Mouse (Mus musculus) liver, embryonic 15.5 days (tissue): ENCODE data around the gene Bach2. TPM values are rescaled to one million over a fixed set of nuclear protein-coding genes. Genes with fewer than 3 reads are reported as not detected.

ENCODE experiments used
- ATAC-seq: fragments of 200-750 bp; cut with Nextera tagmentation; 2 replicates; pipeline ENCODE4 v1.8.0; 2017; ENCODE audit warnings: moderate number of reproducible peaks, mild to moderate bottlenecking, moderate library complexity; ENCODE audit not compliant: insufficient read depth
- H3K27ac ChIP-seq: fragments of 300-500 bp; sonication (generic); replicated peaks from 2 replicates; pipeline ENCODE4 v1.5.1; 2015; ENCODE audit warnings: mild to moderate bottlenecking, inconsistent platforms
- H3K27me3 ChIP-seq: fragments of 300-500 bp; sonication (generic); 2 replicates; pipeline ENCODE4 v1.6.1; 2015; ENCODE audit warnings: mild to moderate bottlenecking, inconsistent platforms
- H3K36me3 ChIP-seq: fragments of 300-500 bp; sonication (generic); replicated peaks from 2 replicates; pipeline ENCODE4 v1.6.1; 2015; ENCODE audit warnings: moderate library complexity, mild to moderate bottlenecking, inconsistent platforms
- H3K4me1 ChIP-seq: fragments of 300-500 bp; sonication (generic); replicated peaks from 2 replicates; pipeline ENCODE4 v1.6.1; 2015; ENCODE audit warnings: inconsistent platforms
- H3K4me2 ChIP-seq: fragments of 300-500 bp; sonication (generic); 2 replicates; pipeline ENCODE4 v1.6.1; 2015; ENCODE audit warnings: moderate library complexity, mild to moderate bottlenecking, inconsistent platforms
- H3K4me3 ChIP-seq: fragments of 300-500 bp; sonication (generic); replicated peaks from 2 replicates; pipeline ENCODE4 v1.5.1; 2015; ENCODE audit warnings: mild to moderate bottlenecking, inconsistent platforms
- H3K9ac ChIP-seq: fragments of 300-500 bp; sonication (generic); 2 replicates; pipeline ENCODE4 v1.6.1; 2015; ENCODE audit warnings: moderate library complexity, mild to moderate bottlenecking, inconsistent platforms
- H3K9me3 ChIP-seq: fragments of 300-500 bp; sonication (generic); replicated peaks from 2 replicates; pipeline ENCODE4 v1.6.1; 2016; ENCODE audit warnings: inconsistent platforms
- WGBS: fragments of 180-500 bp; shearing (Covaris S2); methylation state at CpG from one replicate; pipeline ENCODE4 v1.1.7; 2015; ENCODE audit warnings: mixed read lengths; ENCODE audit not compliant: insufficient replicate concordance; 5-methylcytosine and 5-hydroxymethylcytosine counted together
- polyA plus RNA-seq: library from polyadenylated mRNA; unstranded; fragments of >200 nt; fragmentation: Nextera tagmentation; extraction: Ambion mirVana; gene quantifications from 2 replicates; pipeline ENCODE4 v1.2.1, GENCODE M21; 2015

Gene Bach2
- polyA plus RNA-seq, 1 experiment from 2014 or later: 1.6 TPM

DNA sequence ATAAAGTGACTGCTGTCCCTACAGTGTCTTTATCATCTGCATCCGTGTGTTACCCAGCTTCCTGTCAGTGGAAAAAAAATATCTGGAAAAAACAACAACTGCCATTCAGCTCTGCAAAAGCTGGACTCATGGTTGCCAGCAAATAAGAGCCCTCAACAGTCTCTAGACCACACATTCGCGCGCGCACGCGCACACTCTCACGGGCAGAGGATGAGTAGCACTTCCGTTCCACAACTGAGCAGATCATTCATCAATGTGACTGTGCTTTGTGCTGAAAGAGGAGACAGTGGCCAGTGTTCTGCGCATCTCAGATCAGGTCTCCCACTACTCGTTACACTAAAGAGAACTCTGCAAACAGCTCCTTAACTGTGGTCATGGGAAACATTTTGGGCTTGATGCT is 265.6 kb downstream of the Bach2 start:
- ATAC-seq: no peak
- H3K9ac ChIP-seq: no peak overlapping the region
- no peaks in the 10 kb centered on the region for H3K36me3 ChIP-seq

DNA sequence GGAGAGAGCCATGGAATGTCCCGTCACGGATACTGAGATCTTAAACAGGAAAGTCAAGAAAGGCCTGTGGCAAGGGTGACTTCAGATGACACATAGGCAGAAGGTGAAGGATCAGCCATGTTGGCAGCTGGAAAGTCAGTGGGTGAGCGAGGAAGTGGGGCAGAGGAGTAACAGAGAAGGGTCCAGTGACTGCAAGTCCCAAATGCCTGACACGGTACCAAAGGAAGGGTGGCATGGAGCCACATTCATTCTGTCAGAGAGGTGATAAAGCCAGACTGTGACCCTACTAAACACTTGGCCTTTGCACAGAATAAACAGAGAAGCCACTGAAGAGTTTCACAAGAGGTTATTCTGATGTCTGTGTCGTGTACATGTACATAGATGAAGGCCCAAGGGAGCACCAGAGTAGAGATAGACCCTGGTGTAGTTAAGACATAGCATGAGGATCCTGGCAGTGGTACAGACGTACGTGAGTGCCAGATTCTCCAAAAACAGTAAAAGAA is 267.8 kb downstream of the Bach2 start:
- H3K4me3 ChIP-seq: no peak overlapping the region
- 69% methylated on average over 7 of the region's 7 CpGs for WGBS
- no peak overlapping the region for H3K27ac ChIP-seq
- H3K27me3 ChIP-seq: no peaks in the 10 kb centered on the region
- no peak overlapping the region for H3K4me2 ChIP-seq
- H3K9ac ChIP-seq: no peak overlapping the region
- H3K9me3 ChIP-seq: no peaks in the 10 kb centered on the region
- ATAC-seq: no peak
- H3K4me1 ChIP-seq: no peaks in the 10 kb centered on the region
- no peaks in the 10 kb centered on the region for H3K36me3 ChIP-seq

More for the DNA sequence above, 265.6 kb downstream of the Bach2 start:
- H3K4me1 ChIP-seq: no peaks in the 10 kb centered on the region
- no peak overlapping the region for H3K4me2 ChIP-seq
- H3K27me3 ChIP-seq: no peaks in the 10 kb centered on the region
- no peak overlapping the region for H3K27ac ChIP-seq
- H3K4me3 ChIP-seq: no peak overlapping the region
- no peaks in the 10 kb centered on the region for H3K9me3 ChIP-seq
- WGBS: 42% methylated on average over 11 of the region's 11 CpGs

DNA sequence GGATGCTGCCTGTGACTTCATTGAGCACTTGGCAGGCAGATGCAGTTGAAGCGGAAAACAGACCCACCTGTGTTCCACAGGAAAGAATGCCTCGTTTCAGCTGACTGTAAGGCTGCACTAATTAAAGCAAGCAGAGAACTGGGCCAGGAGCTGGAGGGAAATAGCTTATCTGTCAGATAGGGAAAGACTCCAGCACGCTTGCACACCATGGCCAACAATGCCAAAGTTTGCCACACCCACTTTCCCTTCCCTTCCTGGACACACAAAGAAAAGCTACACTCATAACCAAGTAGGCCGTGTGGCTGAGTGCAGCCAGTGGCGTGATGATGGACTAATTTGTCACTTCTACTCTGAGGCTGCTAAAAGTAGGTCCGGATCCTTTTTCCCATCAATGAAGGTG is 268.4 kb downstream of the Bach2 start:
- no peak overlapping the region for H3K4me3 ChIP-seq
- ATAC-seq: no peak
- H3K4me2 ChIP-seq: no peak overlapping the region
- WGBS: 59% methylated on average over 6 of the region's 6 CpGs
- no peak overlapping the region for H3K27ac ChIP-seq
- no peaks in the 10 kb centered on the region for H3K4me1 ChIP-seq
- no peaks in the 10 kb centered on the region for H3K9me3 ChIP-seq
- H3K36me3 ChIP-seq: no peaks in the 10 kb centered on the region
- H3K27me3 ChIP-seq: no peaks in the 10 kb centered on the region
- H3K9ac ChIP-seq: no peak overlapping the region

DNA sequence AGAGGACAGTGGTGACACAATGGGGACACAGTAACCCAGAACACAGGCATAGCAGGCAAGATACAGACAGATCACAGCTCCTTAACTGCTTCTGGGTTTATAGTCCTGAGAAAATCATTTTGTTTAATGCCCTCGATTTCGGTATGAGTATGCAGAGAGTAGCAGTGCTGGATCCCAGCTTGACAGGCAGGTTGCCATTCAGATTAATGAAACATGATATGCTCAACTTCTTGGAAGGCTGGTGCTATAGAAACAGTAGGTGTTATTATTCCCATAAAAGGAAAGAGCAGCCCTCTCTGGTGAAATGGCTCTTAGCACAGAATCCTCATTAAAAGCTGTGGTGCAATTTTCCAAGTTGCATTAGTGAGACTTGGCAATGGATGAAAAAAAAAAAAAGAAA is 270.0 kb downstream of the Bach2 start:
- H3K27ac ChIP-seq: no peak overlapping the region
- no peak overlapping the region for H3K4me2 ChIP-seq
- no peak overlapping the region for H3K4me3 ChIP-seq
- WGBS: 58% methylated on average over 2 of the region's 2 CpGs
- no peaks in the 10 kb centered on the region for H3K27me3 ChIP-seq
- no peaks in the 10 kb centered on the region for H3K4me1 ChIP-seq
- H3K36me3 ChIP-seq: no peaks in the 10 kb centered on the region
- no peaks in the 10 kb centered on the region for H3K9me3 ChIP-seq
- H3K9ac ChIP-seq: no peak overlapping the region
- ATAC-seq: no peak

DNA sequence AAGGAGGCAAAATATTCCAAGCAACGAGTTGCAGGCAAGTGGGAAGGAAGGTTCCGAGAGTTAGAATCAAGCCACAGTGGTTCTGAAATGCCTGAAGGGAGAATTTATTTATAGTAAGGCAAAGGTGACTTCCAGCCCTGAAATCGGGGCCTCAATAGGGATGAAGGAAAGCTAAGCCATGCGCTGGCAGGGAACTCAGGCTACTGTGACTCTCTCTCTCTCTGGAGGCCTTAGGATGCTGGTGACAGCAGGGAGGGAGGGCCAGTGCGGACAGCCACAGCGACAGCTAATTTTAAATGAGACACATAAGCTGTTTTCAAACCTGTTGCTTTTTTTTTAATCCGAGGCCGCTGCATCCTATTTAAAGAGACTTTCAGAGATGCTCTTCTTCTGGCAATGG is 270.4 kb downstream of the Bach2 start:
- ATAC-seq: no peak
- Histone ChIP-seq H3K4me3 (no peak overlapping the region), H3K36me3 (no peaks in the 10 kb centered on the region), H3K9ac (no peak overlapping the region), H3K27me3 (no peaks in the 10 kb centered on the region), H3K27ac (no peak overlapping the region), H3K9me3 (no peaks in the 10 kb centered on the region), H3K4me2 (no peak overlapping the region), H3K4me1 (no peaks in the 10 kb centered on the region)
- WGBS: 64% methylated on average over 8 of the region's 8 CpGs

DNA sequence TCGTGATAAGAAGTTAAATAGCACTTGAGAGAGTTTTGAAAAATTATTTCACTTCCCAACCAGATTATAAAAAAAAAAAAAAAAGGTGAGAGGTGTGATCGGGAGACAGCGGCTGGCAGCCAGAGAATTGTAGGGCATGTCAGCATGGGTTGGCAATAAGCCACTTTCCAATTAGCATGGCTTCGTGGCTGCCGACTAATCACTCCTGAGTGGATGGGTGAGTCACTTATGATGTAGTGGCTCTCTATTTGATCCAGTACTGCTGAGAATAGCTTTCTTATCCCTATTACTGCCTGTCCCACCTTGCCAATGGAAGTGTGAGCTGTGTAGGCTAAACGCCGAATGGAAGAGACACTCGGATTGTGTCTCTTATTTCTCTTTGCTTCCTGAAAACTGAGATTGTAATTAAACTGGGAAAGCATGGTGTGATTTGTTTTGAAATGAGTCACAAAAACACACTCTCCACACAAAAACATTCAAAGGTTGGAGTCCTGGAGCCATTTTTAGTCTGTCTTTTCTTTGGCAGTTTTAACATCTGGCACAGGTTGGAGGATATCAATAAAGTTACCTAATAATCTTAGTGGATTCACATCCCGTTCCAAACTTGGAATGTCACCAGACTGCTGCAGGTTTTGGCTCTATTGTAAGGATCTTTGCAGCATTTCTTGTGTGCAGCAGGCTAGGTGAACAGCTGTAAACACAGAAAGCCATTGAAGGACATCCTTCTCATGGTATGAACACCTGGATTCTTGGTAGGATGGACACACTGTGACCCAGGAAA is 271.4 kb downstream of the Bach2 start:
- H3K4me3 ChIP-seq: no peak overlapping the region
- no peaks in the 10 kb centered on the region for H3K36me3 ChIP-seq
- no peak overlapping the region for H3K9ac ChIP-seq
- no peaks in the 10 kb centered on the region for H3K9me3 ChIP-seq
- no peaks in the 10 kb centered on the region for H3K4me1 ChIP-seq
- no peaks in the 10 kb centered on the region for H3K27me3 ChIP-seq
- H3K4me2 ChIP-seq: no peak overlapping the region
- ATAC-seq: no peak
- 64% methylated on average over 9 of the region's 9 CpGs for WGBS
- no peak overlapping the region for H3K27ac ChIP-seq

DNA sequence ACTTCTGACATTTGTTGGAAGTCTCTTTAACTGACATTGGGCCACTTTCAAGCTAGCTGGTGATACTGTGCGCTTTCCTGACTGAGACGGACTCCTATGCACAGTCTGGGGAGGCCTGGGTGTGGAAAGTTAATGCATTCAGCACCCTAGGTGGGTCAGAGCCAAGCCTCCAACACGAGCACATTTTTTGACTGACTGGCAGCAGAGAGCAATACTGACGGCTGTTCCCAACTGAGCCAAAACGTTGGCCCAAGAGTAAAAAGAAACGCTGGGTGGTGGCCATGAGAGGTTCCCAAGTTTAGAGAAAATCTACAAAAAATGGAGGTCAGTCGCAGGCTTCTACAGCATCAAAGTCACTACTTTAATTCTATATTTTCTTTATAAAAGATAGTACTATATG is 272.3 kb downstream of the Bach2 start:
- H3K27me3 ChIP-seq: no peaks in the 10 kb centered on the region
- no peak overlapping the region for H3K9ac ChIP-seq
- H3K36me3 ChIP-seq: no peaks in the 10 kb centered on the region
- ATAC-seq: no peak
- no peaks in the 10 kb centered on the region for H3K9me3 ChIP-seq
- H3K4me3 ChIP-seq: no peak overlapping the region
- no peaks in the 10 kb centered on the region for H3K4me1 ChIP-seq
- 59% methylated on average over 7 of the region's 7 CpGs for WGBS
- H3K4me2 ChIP-seq: no peak overlapping the region
- no peak overlapping the region for H3K27ac ChIP-seq

DNA sequence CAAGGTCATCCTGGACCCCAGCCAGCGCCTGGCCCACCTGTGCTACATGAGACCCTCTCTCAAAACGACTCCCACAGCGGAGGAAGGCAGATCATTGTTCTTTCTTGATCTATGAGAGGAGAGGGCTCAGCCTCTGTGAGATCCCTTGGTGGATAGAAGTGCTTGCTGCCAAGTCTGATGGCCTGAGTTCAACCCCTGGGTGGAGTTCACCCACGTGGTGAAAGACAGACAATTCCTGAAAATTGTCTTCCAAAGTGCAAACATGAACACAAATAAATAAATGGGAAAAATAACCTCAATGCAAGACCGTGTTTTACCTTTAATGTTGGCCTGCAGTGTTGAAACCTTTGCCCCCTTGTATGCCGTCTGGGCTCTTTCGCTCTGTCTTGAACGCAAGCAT is 277.5 kb downstream of the Bach2 start:
- Histone ChIP-seq H3K27ac (no peak overlapping the region), H3K9me3 (no peaks in the 10 kb centered on the region), H3K36me3 (no peaks in the 10 kb centered on the region), H3K4me2 (no peak overlapping the region), H3K9ac (no peak overlapping the region), H3K27me3 (no peaks in the 10 kb centered on the region), H3K4me1 (no peaks in the 10 kb centered on the region), H3K4me3 (no peak overlapping the region)
- no peak for ATAC-seq
- 68% methylated on average over 8 of the region's 8 CpGs for WGBS

DNA sequence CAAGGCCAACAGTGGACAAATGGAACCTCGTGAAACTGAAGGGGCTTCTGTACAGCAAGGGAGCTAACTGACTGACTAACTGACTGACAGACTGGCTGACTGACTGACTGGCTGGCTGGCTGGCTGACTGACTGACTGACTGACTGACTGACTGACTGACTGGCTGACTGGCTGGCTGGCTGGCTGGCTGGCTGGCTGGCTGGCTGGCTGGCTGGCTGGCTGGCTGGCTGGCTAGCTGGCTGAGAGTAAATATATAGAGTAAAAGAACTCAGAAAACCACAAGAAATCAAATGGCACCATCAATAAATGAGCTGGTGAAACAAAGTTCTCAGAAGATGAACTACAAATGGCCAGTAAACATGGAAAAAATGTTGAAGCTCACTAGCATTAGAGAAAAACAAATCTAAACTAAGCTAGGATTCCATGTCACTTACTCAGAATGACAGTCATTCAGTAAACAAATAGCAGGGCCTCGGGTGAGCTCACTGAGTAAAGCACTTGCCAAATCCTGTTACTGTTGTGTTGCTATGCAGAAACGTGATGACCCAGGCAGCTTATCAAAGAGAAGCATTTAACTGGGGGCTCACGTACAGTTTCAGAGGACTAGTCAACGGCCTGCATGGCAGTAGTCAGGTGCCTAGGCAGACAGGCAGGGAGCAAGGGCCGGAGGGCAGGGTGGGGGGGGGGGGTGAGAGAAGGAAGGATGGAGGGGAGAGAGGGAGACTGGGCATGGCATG is 280.4 kb downstream of the Bach2 start:
- no peak overlapping the region for H3K4me2 ChIP-seq
- H3K4me3 ChIP-seq: no peak overlapping the region
- H3K36me3 ChIP-seq: no peaks in the 10 kb centered on the region
- H3K27ac ChIP-seq: no peak overlapping the region
- no peak for ATAC-seq
- no peaks in the 10 kb centered on the region for H3K27me3 ChIP-seq
- H3K9ac ChIP-seq: no peak overlapping the region
- 54% methylated on average over 6 of the region's 6 CpGs for WGBS
- no peaks in the 10 kb centered on the region for H3K4me1 ChIP-seq
- H3K9me3 ChIP-seq: no peaks in the 10 kb centered on the region

DNA sequence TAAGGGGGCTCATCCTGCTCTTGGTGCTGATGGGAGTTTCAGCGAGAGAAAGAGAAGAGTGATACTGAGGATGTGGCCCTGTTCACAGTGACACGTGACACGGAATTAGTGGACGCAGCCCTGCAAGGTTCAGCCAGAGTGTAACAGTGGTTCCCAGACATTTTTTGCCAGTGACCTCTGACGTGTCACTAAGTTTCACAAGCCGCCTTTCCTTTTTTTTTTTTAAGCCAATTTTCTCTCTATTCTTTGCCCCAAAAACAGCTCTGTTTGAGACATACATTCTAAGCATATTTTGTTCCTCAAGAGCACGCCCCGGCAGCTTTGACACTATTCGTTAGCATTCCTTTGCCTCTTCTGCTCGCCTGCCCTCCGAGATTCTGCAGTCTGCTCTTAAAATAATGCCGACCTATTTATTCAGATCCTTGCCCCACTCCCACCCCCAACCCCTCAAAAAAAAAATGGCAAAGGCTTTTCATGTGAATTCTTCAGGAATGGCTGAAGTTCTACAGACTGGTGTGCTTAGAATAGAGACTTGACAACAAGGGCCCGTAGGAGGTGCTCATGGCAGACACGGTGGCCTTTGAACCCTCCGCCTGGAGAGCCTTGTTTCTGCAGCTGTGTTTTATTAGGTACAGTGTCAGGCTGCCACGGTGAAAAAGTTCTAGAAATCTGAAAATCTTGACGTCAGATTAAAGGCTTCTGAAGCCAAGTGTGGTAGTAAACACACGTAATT is 282.2 kb downstream of the Bach2 start:
- H3K4me1 ChIP-seq: 0 out of 2 replicates have a peak, but pooled peaks cover 2% of the 10 kb centered on the region
- H3K27me3 ChIP-seq: no peaks in the 10 kb centered on the region
- no peak overlapping the region for H3K4me3 ChIP-seq
- 62% methylated on average over 18 of the region's 18 CpGs for WGBS
- H3K4me2 ChIP-seq: no peak overlapping the region
- H3K27ac ChIP-seq: no peak overlapping the region
- ATAC-seq: no peak
- H3K9ac ChIP-seq: no peak overlapping the region
- H3K9me3 ChIP-seq: no peaks in the 10 kb centered on the region
- no peaks in the 10 kb centered on the region for H3K36me3 ChIP-seq

DNA sequence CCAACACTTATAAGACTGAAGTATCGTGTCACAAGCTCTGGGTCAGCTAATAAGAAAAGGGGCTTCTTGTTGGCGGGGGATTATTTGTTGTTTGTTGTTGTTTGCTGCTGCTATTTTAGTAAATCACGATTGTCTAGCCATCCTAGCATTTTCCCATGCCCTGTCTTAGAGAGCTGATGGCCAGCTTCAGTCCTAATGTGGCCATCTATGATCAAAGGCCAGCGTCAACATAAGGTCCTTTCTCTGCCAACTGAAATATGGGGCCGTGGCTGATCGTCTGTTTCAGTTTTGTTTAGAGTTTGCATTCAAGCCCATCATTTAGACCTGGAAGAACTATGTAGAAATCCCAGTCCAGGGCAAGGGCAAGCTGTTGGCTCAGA is 282.7 kb downstream of the Bach2 start:
- Histone ChIP-seq H3K4me1 (0 out of 2 replicates have a peak, but pooled peaks cover 2% of the 10 kb centered on the region), H3K27me3 (no peaks in the 10 kb centered on the region; the same call in 1 of the 2 replicates), H3K4me3 (no peak overlapping the region), H3K9ac (no peak overlapping the region), H3K36me3 (no peaks in the 10 kb centered on the region), H3K9me3 (no peaks in the 10 kb centered on the region), H3K27ac (no peak overlapping the region), H3K4me2 (no peak overlapping the region)
- 55% methylated on average over 6 of the region's 6 CpGs for WGBS
- no peak for ATAC-seq
